Mouse (Mus musculus) intestine, embryonic 16.5 days (tissue): ENCODE measurements around the gene Abhd16b. TPM values are rescaled to one million over a fixed set of nuclear protein-coding genes. Genes with fewer than 3 reads are reported as not detected.

Source experiments
- ATAC-seq: fragments of 200-750 bp; cut with Nextera tagmentation; 2 replicates; pipeline ENCODE4 v1.8.0; 2017; ENCODE audit warnings: moderate TSS enrichment, moderate library complexity
- H3K27ac ChIP-seq: fragments of 300-500 bp; sonication (generic); 2 replicates; pipeline ENCODE4 v1.5.1; 2014; ENCODE audit warnings: mild to moderate bottlenecking, low read length
- H3K27me3 ChIP-seq: fragments of 300-500 bp; sonication (generic); replicated peaks from 2 replicates; pipeline ENCODE4 v1.6.1; 2014; ENCODE audit warnings: low read length, control low read depth, mixed read lengths; ENCODE audit not compliant: control insufficient read depth, insufficient read depth
- H3K36me3 ChIP-seq: fragments of 300-500 bp; sonication (generic); 2 replicates; pipeline ENCODE4 v1.6.1; 2014; ENCODE audit warnings: low read length, control low read depth; ENCODE audit not compliant: control insufficient read depth, insufficient read depth
- H3K4me1 ChIP-seq: fragments of 300-500 bp; sonication (generic); 2 replicates; pipeline ENCODE4 v1.6.1; 2014; ENCODE audit warnings: low read length, control low read depth, mixed read lengths; ENCODE audit not compliant: control insufficient read depth, insufficient read depth
- H3K4me2 ChIP-seq: fragments of 300-500 bp; sonication (generic); 2 replicates; pipeline ENCODE4 v1.6.1; 2014; ENCODE audit warnings: low read depth, low read length, control low read depth
- H3K4me3 ChIP-seq: fragments of 300-500 bp; sonication (generic); 2 replicates; pipeline ENCODE4 v1.5.1; 2014; ENCODE audit warnings: mild to moderate bottlenecking, low read length
- H3K9ac ChIP-seq: fragments of 300-500 bp; sonication (generic); 2 replicates; pipeline ENCODE4 v1.6.1; 2014; ENCODE audit warnings: low read depth, low read length
- H3K9me3 ChIP-seq: fragments of 300-500 bp; sonication (generic); 2 replicates; pipeline ENCODE4 v1.6.1; 2016; ENCODE audit warnings: low read length, control low read depth; ENCODE audit not compliant: control insufficient read depth
- WGBS: fragments of 180-500 bp; shearing (Covaris S2); extraction: QIAGEN DNeasy Blood & Tissue Kit; methylation state at CpG from one replicate; pipeline ENCODE4 v1.1.7; 2014; 5-methylcytosine and 5-hydroxymethylcytosine counted together
- polyA plus RNA-seq: library from polyadenylated mRNA; unstranded; fragments of >200 nt; fragmentation: Nextera tagmentation; extraction: Ambion mirVana; gene quantifications from 2 replicates; pipeline ENCODE4 v1.2.1, GENCODE M21; 2015

The Abhd16b gene
- polyA plus RNA-seq, 1 experiment from 2014 or later, result 0.10 TPM

- Histone ChIP-seq H3K27ac (peak within 1 kb of the TSS; percentile 97), H3K27me3 (no peaks in the 10 kb centered on the region), H3K9me3 (no peaks in the 10 kb centered on the region), H3K4me1 (peaks cover 9% of the 10 kb centered on the region; the same call in 1 of the 2 replicates), H3K9ac (peak within 1 kb of the TSS; percentile 96), H3K36me3 (no peaks in the 10 kb centered on the region), H3K4me2 (peak within 1 kb of the TSS; percentile 82), H3K4me3 (peak within 1 kb of the TSS; percentile 94)
- ATAC-seq, result peak; percentile 97
- under 1% methylated on average over 46 of the region's 46 CpGs for WGBS
Measured at GRCm38 (mm10) chr2:181496831-181497547, 4.0 kb downstream of the Abhd16b start, which contains the start of gene Tpd52l2. Gene Tpd52l2, plus strand, starts transcription at chr2:181497142.

- peak overlapping the region; percentile 97 for H3K27ac ChIP-seq
- peak overlapping the region; percentile 94 for H3K4me3 ChIP-seq
- H3K4me2 ChIP-seq, result peak overlapping the region; percentile 82
- no peaks in the 10 kb centered on the region for H3K36me3 ChIP-seq
- WGBS, result 1% methylated on average over 12 of the region's 12 CpGs
- peak; percentile 78 for ATAC-seq
- no peaks in the 10 kb centered on the region for H3K9me3 ChIP-seq
- peaks cover 9% of the 10 kb centered on the region; the same call in 1 of the 2 replicates for H3K4me1 ChIP-seq
- no peaks in the 10 kb centered on the region for H3K27me3 ChIP-seq
- H3K9ac ChIP-seq, result peak overlapping the region; percentile 96
Measured at GRCm38 (mm10) chr2:181497548-181497875, 4.5 kb downstream of the Abhd16b start.

GRCm38 (mm10) chr2:181498644-181499043 is 5.6 kb downstream of the Abhd16b start:
- Histone ChIP-seq H3K27ac (no peak overlapping the region), H3K4me2 (no peak overlapping the region), H3K4me3 (no peak overlapping the region), H3K36me3 (no peaks in the 10 kb centered on the region), H3K4me1 (peaks cover 9% of the 10 kb centered on the region; the same call in 1 of the 2 replicates), H3K27me3 (no peaks in the 10 kb centered on the region), H3K9ac (no peak overlapping the region), H3K9me3 (no peaks in the 10 kb centered on the region)
- no peak for ATAC-seq
- WGBS, result 64% methylated on average over 4 of the region's 4 CpGs

- WGBS, result 90% methylated on average over 2 of the region's 2 CpGs
- no peak overlapping the region for H3K4me2 ChIP-seq
- H3K36me3 ChIP-seq, result peaks cover 7% of the 10 kb centered on the region; the same call in 1 of the 2 replicates
- H3K4me3 ChIP-seq, result no peak overlapping the region
- ATAC-seq, result no peak
- H3K9me3 ChIP-seq, result no peaks in the 10 kb centered on the region
- H3K4me1 ChIP-seq, result no peaks in the 10 kb centered on the region
- no peak overlapping the region for H3K9ac ChIP-seq
- H3K27me3 ChIP-seq, result no peaks in the 10 kb centered on the region
- H3K27ac ChIP-seq, result no peak overlapping the region
Measured at GRCm38 (mm10) chr2:181509191-181509590, 16.2 kb downstream of the Abhd16b start.

GRCm38 (mm10) chr2:181511231-181511630 is 18.2 kb downstream of the Abhd16b start:
- H3K9ac ChIP-seq, result no peak overlapping the region
- no peaks in the 10 kb centered on the region for H3K9me3 ChIP-seq
- 94% methylated on average over 8 of the region's 8 CpGs for WGBS
- no peak overlapping the region for H3K27ac ChIP-seq
- no peaks in the 10 kb centered on the region for H3K4me1 ChIP-seq
- H3K27me3 ChIP-seq, result no peaks in the 10 kb centered on the region
- peaks cover 17% of the 10 kb centered on the region for H3K36me3 ChIP-seq
- no peak overlapping the region for H3K4me2 ChIP-seq
- ATAC-seq, result no peak
- no peak overlapping the region for H3K4me3 ChIP-seq

- peak overlapping the region; percentile 92 for H3K4me3 ChIP-seq
- peak overlapping the region; percentile 99 for H3K27ac ChIP-seq
- peak overlapping the region; percentile 96 for H3K9ac ChIP-seq
- peaks cover 17% of the 10 kb centered on the region for H3K4me1 ChIP-seq
- WGBS, result 67% methylated on average over 3 of the region's 3 CpGs
- H3K36me3 ChIP-seq, result peaks cover 12% of the 10 kb centered on the region; the same call in 1 of the 2 replicates
- H3K27me3 ChIP-seq, result no peaks in the 10 kb centered on the region
- peak overlapping the region; percentile 62 for H3K4me2 ChIP-seq
- H3K9me3 ChIP-seq, result no peaks in the 10 kb centered on the region
- no peak for ATAC-seq
Measured at GRCm38 (mm10) chr2:181519201-181519600, 26.2 kb downstream of the Abhd16b start.

GRCm38 (mm10) chr2:181520118-181520935 is 27.3 kb downstream of the Abhd16b start, which contains the start of gene Dnajc5:
Gene Dnajc5, plus strand, starts transcription at chr2:181520485.
- H3K4me2 ChIP-seq, result peak within 1 kb of the TSS; percentile 70
- peak within 1 kb of the TSS; percentile 96 for H3K9ac ChIP-seq
- H3K9me3 ChIP-seq, result no peaks in the 10 kb centered on the region
- H3K4me3 ChIP-seq, result peak within 1 kb of the TSS; percentile 92
- H3K36me3 ChIP-seq, result 0 out of 2 replicates have a peak, but pooled peaks cover 6% of the 10 kb centered on the region
- H3K27me3 ChIP-seq, result no peaks in the 10 kb centered on the region
- peaks cover 19% of the 10 kb centered on the region for H3K4me1 ChIP-seq
- H3K27ac ChIP-seq, result peak within 1 kb of the TSS; percentile 99
- under 1% methylated on average over 74 of the region's 74 CpGs for WGBS
- peak; percentile 98 for ATAC-seq

GRCm38 (mm10) chr2:181520936-181521227 is 27.9 kb downstream of the Abhd16b start:
- peak overlapping the region; percentile 96 for H3K9ac ChIP-seq
- under 1% methylated on average over 17 of the region's 17 CpGs for WGBS
- peaks cover 22% of the 10 kb centered on the region for H3K4me1 ChIP-seq
- H3K4me2 ChIP-seq, result peak overlapping the region; percentile 70
- H3K36me3 ChIP-seq, result 0 out of 2 replicates have a peak, but pooled peaks cover 5% of the 10 kb centered on the region
- no peaks in the 10 kb centered on the region for H3K9me3 ChIP-seq
- no peak for ATAC-seq
- H3K27ac ChIP-seq, result peak overlapping the region; percentile 99
- peak overlapping the region; percentile 92 for H3K4me3 ChIP-seq
- no peaks in the 10 kb centered on the region for H3K27me3 ChIP-seq

GRCm38 (mm10) chr2:181521491-181521890 is 28.5 kb downstream of the Abhd16b start:
- H3K4me2 ChIP-seq, result peak overlapping the region; percentile 70
- no peaks in the 10 kb centered on the region for H3K9me3 ChIP-seq
- peaks cover 22% of the 10 kb centered on the region for H3K4me1 ChIP-seq
- no peak for ATAC-seq
- H3K4me3 ChIP-seq, result peak overlapping the region; percentile 92
- no peaks in the 10 kb centered on the region for H3K36me3 ChIP-seq
- H3K27me3 ChIP-seq, result no peaks in the 10 kb centered on the region
- no peak overlapping the region for H3K27ac ChIP-seq
- 40% methylated on average over 10 of the region's 10 CpGs for WGBS
- peak overlapping the region; percentile 96 for H3K9ac ChIP-seq
